Mouse (Mus musculus) adrenal gland, adult 8-10 months (tissue): ENCODE measurements around the gene Mettl26. TPM values are rescaled to one million over a fixed set of nuclear protein-coding genes. Genes with fewer than 3 reads are reported as not detected.

Experiments used
- microRNA-seq, 2 experiments: library from miRNA; unstranded; fragments of <30 nt; microRNA quantifications; one replicate each; pipeline ENCODE4 v1.2.0; 2022
- total RNA-seq, 4 experiments: library from RNA; stranded (reverse); gene quantifications; 2 replicates each; pipeline ENCODE4 v1.2.4; 2022

The Mettl26 gene
- total RNA-seq, 4 experiments from 2014 or later: 113 to 215 (median 150) TPM

Small RNAs within 50 kb of the gene (microRNA-seq; reads per million reads assigned to microRNA genes)
- gene Mir3082: 0.67 to 1.6 reads per million in 2 experiments

Other genes starting within 250 kb of the Mettl26 start
- gene Gng13, start 157.9 kb upstream of the Mettl26 start, total RNA-seq: 1 to 10 TPM in 1 of 4 experiments, under 1 TPM in 1, not detected in 2; 0.74 to 2.9 TPM
- 1 to 10 TPM; 1.2 to 4.9 (median 2.6) TPM for gene Chtf18, start 147.7 kb upstream of the Mettl26 start, total RNA-seq
- 10 to 100 TPM; 17.8 to 23.5 (median 20.4) TPM for gene Rpusd1, start 147.4 kb upstream of the Mettl26 start, total RNA-seq
- gene Mslnl, start 139.0 kb upstream of the Mettl26 start, total RNA-seq: under 1 TPM; 0.09 to 0.52 (median 0.30) TPM
- gene Msln, start 120.7 kb upstream of the Mettl26 start, total RNA-seq: 1 to 10 TPM; 4.8 to 7.1 (median 6.0) TPM
- gene Narfl, start 101.3 kb upstream of the Mettl26 start, total RNA-seq: 10 to 100 TPM; 34.8 to 45.2 (median 40.1) TPM
- gene Haghl, start 89.4 kb upstream of the Mettl26 start, total RNA-seq: 10 to 100 TPM; 21.4 to 67.2 (median 55.9) TPM
- gene Ccdc78, start 88.5 kb upstream of the Mettl26 start, total RNA-seq: under 1 TPM in 1 of 4 experiments, not detected in 3; 0.15 TPM
- gene Fam173a, start 82.2 kb upstream of the Mettl26 start, total RNA-seq: 100 to 1,000 TPM in 3 of 4 experiments, 10 to 100 TPM in 1; 91.1 to 131 (median 117) TPM
- not detected for gene AC134908.4, start 79.4 kb upstream of the Mettl26 start, total RNA-seq
- gene Metrn, start 77.9 kb upstream of the Mettl26 start, total RNA-seq: 10 to 100 TPM; 31.4 to 45.8 (median 39.3) TPM
- gene Fbxl16, start 66.0 kb upstream of the Mettl26 start, total RNA-seq: 10 to 100 TPM; 37.9 to 62.9 (median 43.0) TPM
- gene Wdr24, start 51.4 kb upstream of the Mettl26 start, total RNA-seq: 10 to 100 TPM; 21.9 to 28.0 (median 24.5) TPM
- gene Jmjd8, start 46.2 kb upstream of the Mettl26 start, total RNA-seq: 100 to 1,000 TPM; 104 to 137 (median 119) TPM
- gene Stub1, start 41.7 kb upstream of the Mettl26 start, total RNA-seq: 100 to 1,000 TPM; 184 to 246 (median 214) TPM
- gene Rhbdl1, start 37.8 kb upstream of the Mettl26 start, total RNA-seq: 10 to 100 TPM; 14.7 to 79.0 (median 33.0) TPM
- 10 to 100 TPM in 3 of 4 experiments, 1 to 10 TPM in 1; 7.3 to 36.4 (median 20.8) TPM for gene Gm20683, start 33.3 kb upstream of the Mettl26 start, total RNA-seq
- 100 to 1,000 TPM in 3 of 4 experiments, 10 to 100 TPM in 1; 89.3 to 155 (median 139) TPM for gene Rhot2, start 30.2 kb upstream of the Mettl26 start, total RNA-seq
- 10 to 100 TPM; 14.7 to 41.8 (median 22.9) TPM for gene Wdr90, start 13.6 kb upstream of the Mettl26 start, total RNA-seq
- 100 to 1,000 TPM; 264 to 492 (median 338) TPM for gene Mcrip2, start 6.3 kb upstream of the Mettl26 start, total RNA-seq
- 1 to 10 TPM; 1.6 to 2.9 (median 2.0) TPM for gene Wfikkn1, start 5.8 kb downstream of the Mettl26 start, total RNA-seq
- gene Rab40c, start 44.7 kb downstream of the Mettl26 start, total RNA-seq: 10 to 100 TPM; 33.9 to 65.0 (median 36.3) TPM
- gene Pigq, start 69.9 kb downstream of the Mettl26 start, total RNA-seq: 100 to 1,000 TPM; 101 to 126 (median 111) TPM
- gene Nhlrc4, start 69.9 kb downstream of the Mettl26 start, total RNA-seq: not detected
- not detected for gene A930017K11Rik, start 77.5 kb downstream of the Mettl26 start, total RNA-seq
- 10 to 100 TPM; 20.1 to 34.6 (median 24.9) TPM for gene Capn15, start 110.7 kb downstream of the Mettl26 start, total RNA-seq
- gene Rab11fip3, start 194.5 kb downstream of the Mettl26 start, total RNA-seq: 10 to 100 TPM; 22.7 to 37.2 (median 29.9) TPM
- 10 to 100 TPM; 23.0 to 26.8 (median 24.2) TPM for gene Decr2, start 215.3 kb downstream of the Mettl26 start, total RNA-seq
- gene Nme4, start 220.5 kb downstream of the Mettl26 start, total RNA-seq: 10 to 100 TPM in 1 of 4 experiments, 1 to 10 TPM in 3; 2.1 to 10.4 (median 6.0) TPM
- 10 to 100 TPM in 3 of 4 experiments, 1 to 10 TPM in 1; 7.8 to 14.9 (median 12.0) TPM for gene Tmem8, start 238.2 kb downstream of the Mettl26 start, total RNA-seq
- 10 to 100 TPM; 96.1 to 98.0 (median 96.8) TPM for gene Mrpl28, start 248.4 kb downstream of the Mettl26 start, total RNA-seq